Mouse (Mus musculus): ENCODE results near the gene Neu2. TPM values are rescaled to one million over a fixed set of nuclear protein-coding genes. Genes with fewer than 3 reads are reported as not detected.

Neu2 gene
- polyA plus RNA-seq, 1 experiment, result not detected

DNA sequence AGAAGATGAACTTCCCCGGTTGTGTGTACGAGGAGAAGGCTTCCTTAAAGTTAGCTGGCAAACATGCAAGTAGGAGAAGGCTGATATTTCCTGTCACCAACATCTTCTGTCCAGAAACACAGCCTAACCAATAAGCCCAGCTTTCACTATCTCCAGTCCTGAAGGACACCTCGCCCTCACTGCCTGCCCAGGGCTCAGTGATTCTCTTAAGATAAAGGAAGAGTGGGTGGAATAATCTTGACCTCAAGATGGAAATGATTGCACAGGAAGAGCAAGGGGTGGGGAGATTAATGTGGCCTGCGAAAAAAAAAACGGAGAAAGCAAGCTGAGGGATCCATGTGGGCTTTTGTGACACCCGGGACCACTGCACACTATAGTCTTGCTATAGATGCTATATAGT lies 136.1 kb downstream of the Neu2 start:
- peak; percentile 51 for TF ChIP-seq GATA1 (IDR thresholded peaks at IDR 0.05; ENCODE audit: low read length)

Other genes with a start within 250 kb of the Neu2 start
- gene Efhd1, start 245.5 kb upstream of the Neu2 start, polyA plus RNA-seq (2012), result 0.04 TPM in 1 of 2 replicates, not detected in the other
- 30.5 and 33.8 TPM in 2 replicates for gene Gigyf2, start 182.9 kb upstream of the Neu2 start, polyA plus RNA-seq (2012)
- gene Kcnj13, start 115.2 kb upstream of the Neu2 start, polyA plus RNA-seq (2012), result not detected in 2 replicates
- not detected in 2 replicates for gene Snorc, start 39.6 kb upstream of the Neu2 start, polyA plus RNA-seq (2012)
- not detected in 2 replicates for gene Ngef, start 64.0 kb downstream of the Neu2 start, polyA plus RNA-seq (2012)
- 97.0 and 201 TPM in 2 replicates for gene Inpp5d, start 110.4 kb downstream of the Neu2 start, polyA plus RNA-seq (2012)
- 5.1 and 9.7 TPM in 2 replicates for gene Atg16l1, start 246.0 kb downstream of the Neu2 start, polyA plus RNA-seq (2012)

Data from G1E-ER4 (cell line).